Mouse (Mus musculus) testis, postnatal 14 days (tissue): ENCODE measurements at regions not wholly inside any gene's neighbourhood (a gene's known extent, or its start where the extent isn't known, plus 50 kb on each side); places are given as distances from the start of the nearest gene placed in this dataset.
A peak's percentile ranks its signal among the peaks of the same experiment; 100 is the strongest.

Experiments
- DNase-seq: peaks from one replicate; pipeline ENCODE4 v3.0.0; 2021; ENCODE audit warnings: low spot score

DNA sequence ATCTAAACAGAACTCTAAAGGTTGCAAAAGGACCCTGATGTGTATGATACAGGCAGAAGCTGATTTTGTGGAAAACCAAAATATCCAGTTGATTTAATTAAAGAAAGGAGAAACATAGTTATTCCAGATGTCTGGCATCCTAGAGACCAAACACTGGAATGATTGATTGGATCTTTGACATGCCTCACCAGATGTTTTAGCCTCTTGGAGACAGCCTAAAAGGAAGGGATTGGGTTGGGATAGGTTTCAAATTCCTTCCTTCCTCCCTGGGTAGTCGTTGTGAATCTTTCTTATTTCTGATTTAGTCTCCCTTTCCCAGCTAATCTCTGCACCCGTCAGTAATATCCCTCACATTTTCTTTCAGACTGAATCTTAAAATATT, 190.9 kb upstream of the Gm9747 start:
- DNase-seq = no peak

DNA sequence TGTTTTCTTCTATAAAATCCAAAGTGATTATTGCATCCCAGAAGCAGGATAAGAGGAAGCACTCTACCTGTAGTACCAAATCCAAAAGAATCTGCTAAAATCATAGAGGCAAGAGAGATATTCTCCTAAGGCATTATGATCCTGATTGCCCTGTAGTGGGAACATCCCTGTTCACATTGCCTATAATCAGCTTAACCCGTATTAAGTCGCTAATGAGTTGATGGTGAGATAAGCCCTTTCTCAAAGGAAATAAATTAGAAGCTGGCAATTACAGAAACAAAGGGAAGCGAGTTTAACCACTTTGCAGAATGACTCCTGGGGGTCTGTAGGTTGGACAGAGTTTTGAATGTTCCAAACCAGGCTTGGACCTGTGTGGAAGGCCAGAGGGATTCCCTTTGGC, 190.4 kb upstream of the Gm9747 start:
- no peak for DNase-seq

DNA sequence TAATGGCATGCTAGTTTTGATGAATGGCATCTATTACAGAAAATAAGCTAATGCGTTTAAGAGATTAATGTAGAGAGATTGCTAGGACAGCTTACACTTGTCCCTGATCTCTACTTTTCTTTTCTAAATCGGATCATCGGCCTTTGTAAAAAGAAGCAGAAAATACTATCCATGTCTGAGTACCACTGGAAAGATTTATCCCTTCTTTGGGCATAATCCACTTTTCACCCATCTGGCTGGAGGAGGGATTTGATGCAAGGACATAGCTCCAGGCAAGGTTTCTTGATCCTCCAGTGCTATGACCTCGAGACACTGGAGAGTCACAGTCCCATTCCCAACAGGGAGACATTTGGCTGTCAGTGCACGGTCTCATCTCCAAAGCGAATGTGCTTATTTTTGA, 166.6 kb upstream of the Gm9747 start:
- no peak for DNase-seq

DNA sequence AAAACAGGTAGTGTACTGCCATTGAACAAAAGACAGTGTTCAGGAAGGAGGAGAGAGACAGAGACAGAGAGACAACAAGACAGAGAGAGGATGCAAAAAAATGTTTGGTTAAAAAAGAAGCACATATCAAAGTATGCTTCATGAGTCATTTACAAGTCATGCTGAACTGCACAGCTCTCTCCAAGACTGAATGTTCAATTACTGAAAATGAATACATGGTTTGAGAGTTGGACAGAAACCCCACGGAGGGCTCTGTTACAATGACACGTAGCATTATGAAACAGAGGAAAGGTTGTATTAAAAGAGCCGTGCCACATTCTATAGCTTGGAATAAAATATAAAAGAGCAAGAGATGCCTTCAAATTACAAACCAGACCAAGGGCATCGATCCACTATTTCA, 164.3 kb upstream of the Gm9747 start:
- DNase-seq = no peak

DNA sequence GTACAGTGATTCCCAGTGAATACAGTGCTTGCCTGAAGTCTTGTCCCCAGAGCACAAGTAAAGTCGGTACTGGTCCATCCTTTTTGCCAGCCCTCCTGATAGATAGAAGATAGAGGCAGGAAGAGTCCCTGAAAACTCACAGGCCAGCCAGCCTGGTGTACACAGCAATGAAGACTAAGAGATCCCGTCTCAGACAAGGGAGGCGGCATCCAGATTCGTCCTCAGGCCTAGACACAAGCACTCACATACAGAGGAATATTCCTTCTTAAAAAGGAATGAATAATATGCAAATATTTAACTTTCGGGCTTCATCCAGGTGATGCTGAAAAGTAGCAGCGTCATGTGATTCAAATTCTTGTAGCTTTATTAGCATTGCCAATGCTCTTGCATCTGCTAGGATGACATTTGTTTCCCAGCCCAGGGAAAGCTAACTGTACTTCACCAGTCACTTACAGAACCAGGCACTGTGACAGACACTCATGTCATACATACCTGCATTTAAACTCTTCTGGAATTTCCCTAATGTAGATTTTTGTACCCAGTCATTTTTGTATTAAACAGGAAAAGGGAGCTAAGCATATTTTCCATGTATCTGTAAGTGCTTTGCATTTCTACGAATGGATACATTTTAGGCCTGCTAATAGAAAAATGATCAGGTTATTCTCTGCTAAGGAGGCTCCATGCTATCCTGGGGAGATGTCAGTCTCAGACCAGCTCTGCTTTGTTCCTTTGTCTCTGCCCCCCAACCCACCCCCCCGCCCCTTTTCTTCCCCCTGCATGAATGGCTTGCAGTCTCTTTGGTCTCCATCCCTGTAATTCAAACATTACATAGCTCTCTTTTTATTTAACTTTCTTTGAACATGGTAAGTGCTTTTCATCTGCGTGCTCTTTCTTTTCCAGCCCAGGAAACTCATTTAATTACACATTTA, 162.5 kb upstream of the Gm9747 start:
- no peak for DNase-seq

DNA sequence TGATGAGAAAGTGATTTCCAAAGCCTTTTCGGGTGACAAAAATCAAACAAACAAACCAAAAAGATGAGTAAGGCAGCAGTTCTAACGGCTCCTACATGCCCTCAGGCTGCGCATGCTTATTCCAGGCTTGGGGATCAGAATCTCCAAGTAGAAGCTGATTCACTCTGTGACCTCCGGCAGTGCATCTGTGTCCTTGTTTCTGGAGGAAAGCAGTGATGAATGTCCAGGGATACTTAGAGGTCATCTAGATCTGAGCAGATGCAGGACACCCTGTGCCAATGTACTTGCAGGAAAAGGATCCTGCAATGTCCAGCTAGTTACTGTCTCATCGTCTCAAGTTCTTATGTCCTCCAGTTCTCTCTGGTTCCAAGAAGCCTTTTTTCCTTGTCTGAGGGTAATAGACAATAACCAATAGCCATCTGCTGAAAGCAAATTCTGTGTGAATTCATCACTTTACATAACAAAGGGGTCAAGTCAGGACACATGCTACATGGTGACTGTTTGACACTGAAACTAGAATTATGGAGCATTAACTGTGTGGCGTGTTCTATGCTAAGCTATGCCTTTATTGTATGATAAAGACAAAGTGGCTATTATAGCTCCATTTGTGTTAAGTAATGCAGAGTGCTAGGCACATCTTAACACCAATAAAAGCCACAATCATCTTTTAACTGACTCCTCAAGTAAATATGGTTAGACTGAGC, 143.6 kb upstream of the Gm9747 start:
- peak; percentile 7 for DNase-seq

DNA sequence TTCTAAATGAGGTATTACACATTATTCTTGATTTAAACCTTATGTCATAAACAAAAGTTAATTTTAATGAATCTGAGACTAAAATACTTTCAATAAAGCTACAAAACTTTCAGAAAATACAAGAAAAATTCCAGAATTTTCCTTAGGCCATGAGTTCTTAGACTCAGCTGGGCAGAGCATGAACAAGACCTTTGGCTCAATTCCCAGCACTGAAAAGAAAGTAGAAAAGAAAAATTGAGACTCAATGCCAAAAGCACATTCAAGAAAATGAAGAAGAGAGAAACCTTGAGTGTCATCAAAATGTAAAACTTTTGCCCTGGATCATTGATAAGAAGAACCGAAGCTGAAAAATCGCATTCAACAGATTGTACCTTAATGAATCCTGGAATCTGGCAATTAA, 137.8 kb upstream of the Gm9747 start:
- no peak for DNase-seq

DNA sequence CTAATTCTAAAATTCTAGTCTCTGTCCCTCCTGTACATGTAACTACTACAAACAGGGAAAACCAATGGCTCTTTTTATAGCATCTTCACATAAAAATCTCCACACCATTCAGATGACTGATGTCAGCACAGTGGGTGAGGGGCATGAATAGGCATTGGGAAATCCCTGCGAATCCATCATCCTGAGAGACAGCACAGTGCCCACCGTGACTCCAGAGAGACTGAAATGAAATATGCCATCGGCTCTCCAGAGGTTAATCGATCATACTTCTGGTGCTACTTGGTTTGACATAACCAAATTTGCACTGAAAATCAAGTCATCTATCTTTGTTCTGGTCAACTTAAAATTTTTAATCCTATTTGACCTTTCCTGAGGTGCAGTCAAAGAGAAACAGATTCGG, 126.2 kb upstream of the Gm9747 start:
- no peak for DNase-seq

DNA sequence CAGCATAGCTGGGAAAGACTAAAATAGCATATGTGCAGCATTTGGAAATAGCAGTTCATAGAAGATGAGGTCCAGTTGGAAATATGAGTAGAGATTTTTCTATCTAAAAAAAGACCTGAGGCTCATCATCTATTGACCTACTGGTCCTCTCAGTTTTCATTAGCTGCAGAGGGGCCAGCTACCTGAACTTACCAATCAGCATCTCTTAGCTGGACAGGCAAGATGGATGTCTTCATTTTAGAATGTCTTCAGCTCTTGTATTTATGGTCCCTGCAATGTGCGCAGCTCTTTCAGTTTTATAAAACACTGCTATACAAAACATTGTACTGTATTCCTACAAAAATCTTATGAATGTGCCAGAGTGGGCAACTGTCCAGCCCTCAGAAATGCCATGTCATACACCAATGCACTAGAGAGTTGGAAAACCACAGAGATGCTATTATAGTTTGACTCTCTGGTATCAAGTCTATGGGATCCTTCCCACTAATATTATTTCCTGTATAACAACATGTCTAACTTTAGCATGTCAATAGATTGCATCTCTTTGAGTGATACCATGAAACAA, 122.8 kb upstream of the Gm9747 start:
- no peak for DNase-seq

DNA sequence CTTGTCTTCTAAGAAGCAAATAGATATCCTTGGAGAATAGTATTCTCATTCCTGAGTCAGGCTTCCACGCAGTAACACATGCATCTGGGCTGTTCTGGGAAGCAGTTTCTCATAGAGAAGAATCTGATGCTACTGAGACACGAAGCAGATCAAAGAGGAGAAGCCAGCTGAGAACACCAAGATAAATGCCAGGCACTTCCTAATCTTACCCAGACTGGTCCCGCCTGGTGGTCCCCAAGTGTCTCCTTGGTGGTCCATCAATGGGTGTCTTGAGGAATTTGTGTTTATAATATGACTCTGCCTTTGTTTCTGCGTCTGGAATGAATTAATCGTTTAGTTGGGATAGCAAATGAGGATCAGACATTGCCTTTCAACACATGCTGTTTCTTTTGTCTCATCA, 120.5 kb upstream of the Gm9747 start:
- DNase-seq = no peak

DNA sequence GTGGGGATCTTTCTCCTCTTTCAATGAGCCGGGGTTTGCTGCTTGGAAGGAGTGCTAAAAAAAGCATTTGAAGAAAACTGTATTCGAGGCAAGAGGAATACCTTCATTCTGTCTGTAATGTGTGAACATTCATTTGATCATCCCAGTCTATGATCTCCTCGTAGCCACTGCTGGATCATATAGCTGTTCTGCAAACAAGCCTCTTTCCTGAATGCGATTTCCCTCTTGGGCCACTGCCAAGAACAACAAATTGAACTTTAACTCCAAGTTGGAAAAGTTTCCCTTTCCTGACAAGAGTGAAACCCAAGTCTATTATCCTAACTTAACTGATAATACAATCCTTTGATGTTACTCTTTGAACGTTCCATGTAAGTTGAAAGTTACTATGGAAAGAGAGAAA, 108.4 kb upstream of the Gm9747 start:
- DNase-seq = no peak

DNA sequence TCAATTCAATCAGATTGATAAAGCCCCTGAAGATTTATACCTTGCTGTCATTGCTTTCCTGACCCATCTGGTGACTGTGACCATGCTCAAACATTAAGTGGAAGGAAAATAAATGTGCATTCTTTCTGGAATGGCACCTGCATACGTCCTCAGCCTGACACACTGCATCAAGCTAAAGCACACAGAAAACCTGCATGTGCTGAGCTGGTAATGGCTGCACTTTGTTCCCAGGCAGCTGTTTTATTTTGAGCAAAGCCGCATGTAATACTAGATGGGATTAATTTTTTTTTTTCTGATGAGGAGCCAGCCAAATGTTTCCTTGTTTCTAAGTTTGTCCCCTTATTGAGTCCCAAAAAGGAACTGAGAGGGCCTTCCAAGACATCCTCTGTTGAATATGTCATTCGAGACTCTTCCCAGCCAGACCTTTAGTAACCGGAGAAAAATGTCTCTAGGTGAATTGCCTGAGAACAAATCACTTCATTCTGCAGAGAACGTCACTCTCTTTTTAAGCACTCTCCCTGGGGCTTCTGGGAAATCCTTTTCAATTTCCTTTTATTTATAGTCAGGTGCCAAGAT, 103.1 kb upstream of the Gm9747 start:
- no peak for DNase-seq

DNA sequence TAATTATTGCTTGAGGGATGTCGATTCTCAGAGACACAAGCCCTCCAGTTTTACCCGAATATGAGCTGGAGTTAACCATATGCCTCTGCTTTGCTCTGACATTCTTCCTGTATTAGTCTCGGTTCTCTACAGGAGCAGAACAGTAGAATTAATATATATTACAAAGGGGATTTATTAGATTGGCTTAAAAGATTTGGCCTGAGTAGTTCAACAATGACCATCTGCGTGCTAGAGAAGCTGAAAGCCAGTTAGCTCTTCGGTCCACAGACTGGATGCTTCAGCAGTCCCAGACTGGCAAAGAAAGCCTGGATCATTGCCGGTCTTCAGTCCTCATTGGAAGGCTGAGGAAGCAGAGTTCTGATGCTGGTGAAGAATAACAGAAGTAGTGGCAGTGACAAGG, 100.4 kb upstream of the Gm9747 start:
- no peak for DNase-seq

DNA sequence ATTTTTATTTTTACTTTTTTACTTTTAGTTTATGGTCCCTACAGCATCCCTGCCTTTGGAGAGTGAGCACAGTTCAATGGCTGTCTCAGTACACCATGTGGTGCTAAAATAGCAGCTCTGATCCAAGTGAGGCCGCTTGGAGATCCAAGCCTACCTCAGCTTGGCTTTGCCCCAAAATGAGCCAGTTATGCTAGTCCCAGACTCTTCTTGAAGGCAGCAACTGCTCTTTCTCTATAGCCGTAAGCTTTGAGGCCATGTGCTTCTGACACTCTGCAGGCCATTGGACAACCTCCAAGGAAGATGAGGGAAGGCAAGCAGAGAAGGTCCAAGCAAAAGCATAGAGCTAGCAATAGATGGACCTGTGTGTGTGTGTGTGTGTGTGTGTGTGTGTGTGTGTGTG, 98.0 kb upstream of the Gm9747 start:
- no peak for DNase-seq

DNA sequence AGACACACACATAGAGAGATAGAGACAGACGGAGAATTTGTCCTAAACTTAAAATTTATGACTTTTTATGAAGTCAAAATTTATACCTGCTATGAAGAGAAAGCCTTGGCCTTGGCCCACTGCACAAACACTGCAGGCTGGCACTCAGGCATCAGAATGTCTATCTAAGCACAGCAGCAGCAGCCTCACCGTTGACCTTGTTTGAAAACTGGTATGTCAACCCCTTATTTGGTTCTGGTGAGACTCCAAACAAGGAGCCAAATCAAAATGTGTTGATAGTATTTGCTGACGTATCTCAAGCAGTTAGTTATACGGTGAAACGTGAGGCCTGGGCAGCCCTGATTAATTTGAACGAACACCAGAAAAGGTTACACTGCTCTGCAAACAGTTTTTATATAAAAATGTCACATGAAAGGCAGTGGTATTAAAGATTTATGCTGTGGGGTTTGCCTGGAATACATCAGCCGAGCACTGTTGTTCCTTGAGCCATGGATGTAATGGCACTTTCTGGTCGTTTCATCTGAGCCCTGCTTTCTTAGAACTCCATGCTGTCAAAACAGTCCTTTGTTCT, 97.1 kb upstream of the Gm9747 start:
- DNase-seq = no peak

DNA sequence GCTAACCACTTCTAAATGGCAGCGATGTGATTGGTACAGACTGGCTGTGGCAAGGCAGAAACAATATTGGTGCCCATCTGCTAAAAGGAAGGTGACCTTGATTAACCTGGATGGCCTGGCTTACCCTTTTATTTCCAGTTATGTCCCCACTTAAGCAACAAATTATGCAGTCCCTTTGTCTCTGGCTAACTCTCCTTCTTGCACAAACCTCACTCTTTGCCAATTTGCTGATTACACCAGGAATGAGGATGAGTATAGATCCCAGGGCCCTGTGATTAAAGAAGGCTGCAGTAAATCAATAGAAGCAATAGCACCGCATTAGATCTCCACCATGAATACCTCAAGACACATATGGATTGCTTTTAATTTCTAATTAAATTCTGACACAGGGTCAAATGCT, 87.7 kb upstream of the Gm9747 start:
- DNase-seq = no peak

DNA sequence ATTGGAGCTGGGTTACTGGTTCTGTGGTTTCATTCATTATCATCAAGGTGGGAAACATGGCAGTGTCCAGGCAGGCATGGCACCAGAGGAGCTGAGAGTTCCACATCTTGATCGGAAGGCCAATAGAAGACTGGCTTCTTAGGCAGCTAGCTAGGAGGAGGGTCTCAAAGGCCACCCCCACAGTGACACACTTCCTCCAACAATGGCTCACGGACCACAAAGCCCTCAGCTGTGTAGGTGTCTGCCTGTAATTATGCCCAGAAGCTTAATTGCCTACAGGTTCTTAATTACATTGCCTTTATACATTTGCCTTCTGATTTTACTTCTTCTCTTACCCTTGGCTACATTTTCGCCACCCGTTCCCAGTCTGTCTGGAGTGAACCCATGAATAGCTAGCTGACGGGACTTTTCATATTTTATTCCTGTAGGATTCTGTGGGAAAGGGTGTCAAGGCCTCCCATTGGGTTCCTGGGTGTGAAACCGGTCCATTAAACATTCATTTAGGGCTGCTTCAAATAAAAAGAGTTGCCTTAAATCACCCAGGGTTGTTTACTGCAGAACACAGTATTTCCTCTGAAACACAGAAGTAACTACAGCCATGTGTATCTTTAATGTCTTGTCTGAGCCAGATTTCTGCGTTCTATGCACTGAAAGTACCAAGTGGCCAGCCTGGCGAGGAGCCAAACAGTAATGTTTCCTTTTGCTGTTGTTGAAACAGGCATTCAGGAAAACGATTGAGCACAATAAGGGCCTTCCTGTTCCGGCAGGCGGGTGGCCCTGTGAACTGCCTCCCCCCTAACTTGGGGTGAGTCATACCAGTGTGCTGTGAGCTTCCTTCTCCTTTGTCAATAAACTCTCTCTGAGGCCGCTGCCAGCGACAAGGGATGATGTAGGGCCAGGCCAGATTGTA, 82.4 kb upstream of the Gm9747 start:
- peak; percentile 40 for DNase-seq

DNA sequence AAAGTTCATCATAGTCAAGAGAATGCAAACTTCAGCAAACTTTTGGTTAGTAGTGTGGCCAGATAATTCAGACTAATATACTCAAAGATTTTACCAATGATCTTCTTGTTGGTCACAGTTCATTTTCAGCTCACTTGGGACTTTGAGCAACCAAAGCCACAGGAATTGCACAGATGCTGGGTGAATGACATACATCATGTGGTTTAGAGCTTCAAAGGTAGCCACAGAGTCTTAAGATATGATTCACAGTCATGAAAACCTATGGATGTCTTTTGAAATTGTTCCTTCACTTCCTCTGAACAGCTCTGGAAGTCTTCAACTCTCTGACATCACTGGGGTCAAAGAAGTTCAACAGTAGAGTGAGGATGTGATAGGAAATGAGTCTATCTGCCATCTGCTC, 77.0 kb upstream of the Gm9747 start:
- no peak for DNase-seq

DNA sequence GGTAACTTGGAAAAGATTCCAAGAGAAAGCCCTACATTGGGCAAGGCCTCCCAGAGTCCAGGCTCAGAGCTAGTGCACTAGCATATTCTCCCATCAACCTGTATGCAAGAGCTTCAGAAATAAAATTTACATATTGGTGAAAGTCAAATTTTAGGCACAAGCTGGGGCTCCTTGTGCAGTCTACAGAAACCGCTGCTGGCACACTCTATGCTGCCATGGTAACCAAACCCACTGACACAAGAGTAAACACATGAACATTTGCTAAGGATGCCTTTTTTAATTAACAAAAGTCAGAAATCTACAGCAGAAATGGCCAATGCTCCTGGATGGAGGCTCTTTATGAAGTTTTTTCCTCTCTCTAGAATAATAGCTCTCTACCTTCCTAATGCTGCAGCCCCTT, 75.9 kb upstream of the Gm9747 start:
- DNase-seq = no peak

DNA sequence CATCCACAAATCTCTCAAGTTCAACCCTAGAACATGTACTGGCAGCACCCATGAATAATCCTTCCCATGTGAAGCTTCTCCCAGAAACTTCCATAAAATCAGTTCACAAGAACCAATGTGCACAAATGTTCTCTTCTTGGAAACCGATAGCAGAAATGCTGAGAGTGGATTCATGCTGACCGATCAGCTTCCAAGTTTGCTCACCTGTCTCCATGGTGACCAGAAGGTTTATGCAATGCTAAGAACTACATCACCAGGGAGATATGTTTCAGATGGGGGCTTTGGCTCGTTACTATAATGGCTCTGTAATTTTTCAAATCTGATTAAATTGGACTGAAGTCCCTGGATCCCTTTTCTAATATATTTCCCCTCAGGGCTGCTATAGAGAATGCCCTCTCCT, 74.4 kb upstream of the Gm9747 start:
- no peak for DNase-seq

DNA sequence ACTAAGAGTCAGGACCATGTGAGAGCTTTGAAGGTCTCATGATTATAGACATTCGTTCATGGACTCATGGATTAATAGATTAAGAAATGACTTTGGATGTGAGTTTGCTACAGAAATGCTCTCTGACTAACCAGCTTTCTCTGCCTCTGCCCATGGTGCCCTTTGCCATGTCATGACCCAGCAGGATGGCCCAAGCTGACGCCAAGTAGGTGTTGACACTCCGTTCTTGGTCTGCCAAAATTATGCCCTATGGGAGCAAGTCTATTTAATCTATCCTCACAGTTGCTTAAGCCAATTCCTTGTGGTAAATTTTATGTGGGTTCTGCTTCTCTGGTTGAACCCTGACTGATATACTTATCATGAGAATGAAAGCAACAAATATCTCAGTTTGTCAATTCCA, 73.7 kb upstream of the Gm9747 start:
- DNase-seq = no peak

DNA sequence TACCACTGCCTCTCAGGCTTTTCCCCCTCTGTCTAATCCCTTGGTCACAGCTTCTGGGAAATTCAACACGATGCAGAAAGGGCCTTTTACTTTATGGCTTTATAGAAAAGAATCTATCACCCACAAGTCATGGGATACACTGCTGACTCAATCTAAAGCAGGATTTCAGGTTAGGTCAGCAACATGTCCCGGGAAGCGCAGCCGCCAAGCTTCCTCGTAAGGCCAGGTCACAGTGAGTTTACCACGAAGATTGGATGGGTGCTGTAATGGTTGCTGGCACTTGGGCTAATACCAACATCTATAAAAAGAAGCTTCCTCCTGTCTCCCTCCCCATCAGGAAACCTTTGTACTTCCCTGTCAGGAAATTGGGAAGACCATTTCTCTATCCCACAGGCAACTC, 70.0 kb upstream of the Gm9747 start:
- DNase-seq = no peak
